Comparison of ENCODE assay signal across 8 mouse cellular contexts in the genomic region with DNA sequence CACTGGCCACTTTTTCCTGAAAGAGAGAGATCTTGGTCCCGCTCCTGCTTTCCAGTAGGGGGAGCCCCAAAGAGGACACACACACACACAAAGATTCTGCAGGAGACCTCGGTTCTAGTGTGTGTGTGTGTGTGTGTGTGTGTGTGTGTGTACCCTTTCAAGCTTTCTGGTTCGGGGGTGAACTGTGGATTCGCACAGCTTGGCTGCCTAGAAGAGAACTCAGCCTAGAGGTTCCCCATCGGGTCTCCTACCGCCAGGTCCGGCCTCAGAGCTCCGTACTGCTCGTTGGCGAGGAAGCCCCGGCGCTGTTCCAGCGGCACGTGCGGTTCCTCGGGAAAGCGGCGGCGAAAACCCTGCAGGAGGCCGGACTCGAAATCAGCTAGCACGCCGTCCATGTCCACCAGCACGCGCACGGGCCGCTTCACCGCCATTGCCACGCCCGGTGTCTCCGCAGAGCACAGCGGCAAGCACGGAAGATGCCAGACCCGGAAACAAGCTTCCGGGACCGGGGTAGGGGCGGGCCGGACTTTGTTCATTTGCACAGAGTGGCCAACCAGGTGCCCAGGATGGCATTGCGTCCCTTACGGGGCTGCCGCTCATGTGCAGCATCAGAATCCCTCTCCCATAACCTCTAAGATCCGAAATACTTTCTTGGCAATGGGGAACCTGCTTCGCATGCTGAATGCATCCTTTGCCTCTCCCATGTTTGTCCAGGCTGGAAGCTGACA. TPM values are rescaled to one million over a fixed set of nuclear protein-coding genes. Genes with fewer than 3 reads are reported as not detected.
DNase-seq lines count a peak whose midpoint lies in the region; ATAC-seq and TF ChIP-seq lines count a peak whose summit lies in the region.

Gene Nt5c, minus strand, starts transcription at position 507 of the 728 bp plus-strand sequence.

- H3K9ac ChIP-seq in lung, embryonic 16.5 days (ENCODE audit: low read length) = peak within 1 kb of the TSS; percentile 76

- peak within 1 kb of the TSS; percentile 91 for H3K27ac ChIP-seq in hindbrain, embryonic 10.5 days
- peak within 1 kb of the TSS; percentile 85 for H3K27ac ChIP-seq in lung, embryonic 16.5 days (ENCODE audit: low read length)
- H3K27ac ChIP-seq in thymus, adult 2 months (ENCODE audit: control insufficient read depth, insufficient read depth, low read length) = peak within 1 kb of the TSS; percentile 45; the same call in 1 of the 2 replicates

- H3K4me1 ChIP-seq in hindbrain, embryonic 10.5 days (replicated peaks) = peaks cover 30% of the 10 kb centered on the region
- peaks cover 11% of the 10 kb centered on the region for H3K4me1 ChIP-seq in lung, embryonic 16.5 days (replicated peaks; ENCODE audit: control insufficient read depth, insufficient read depth, low read length)
- peaks cover 14% of the 10 kb centered on the region for H3K4me1 ChIP-seq in thymus, adult 2 months (replicated peaks; ENCODE audit: control insufficient read depth, insufficient read depth, low read length)

- H3K4me3 ChIP-seq in hindbrain, embryonic 10.5 days = peak within 1 kb of the TSS; percentile 80
- H3K4me3 ChIP-seq in lung, embryonic 16.5 days (ENCODE audit: low read length) = peak within 1 kb of the TSS; percentile 82
- peak within 1 kb of the TSS; percentile 79 for H3K4me3 ChIP-seq in thymus, adult 2 months (ENCODE audit: control insufficient read depth, insufficient read depth, low read length)

- H3K9me3 ChIP-seq in hindbrain, embryonic 10.5 days = no peaks in the 10 kb centered on the region
- H3K9me3 ChIP-seq in lung, embryonic 16.5 days (ENCODE audit: control insufficient read depth, low read length) = no peaks in the 10 kb centered on the region

- peak; percentile 82 for TF ChIP-seq POLR2A in thymus, adult 2 months (IDR thresholded peaks at IDR 0.05; ENCODE audit: control insufficient read depth, extremely low read depth, insufficient read depth, low read length, poor library complexity)

- peaks cover 26% of the 10 kb centered on the region for H3K36me3 ChIP-seq in hindbrain, embryonic 10.5 days
- no peaks in the 10 kb centered on the region for H3K36me3 ChIP-seq in lung, embryonic 16.5 days (ENCODE audit: control insufficient read depth, insufficient read depth, low read length)
- peaks cover 16% of the 10 kb centered on the region for H3K36me3 ChIP-seq in thymus, adult 2 months (ENCODE audit: control insufficient read depth, insufficient read depth, low read length)

- peaks cover 7% of the 10 kb centered on the region for H3K27me3 ChIP-seq in hindbrain, embryonic 10.5 days (ENCODE audit: insufficient read depth, poor library complexity, severe bottlenecking)
- H3K27me3 ChIP-seq in lung, embryonic 16.5 days (ENCODE audit: control insufficient read depth, insufficient read depth, low read depth, low read length) = no peaks in the 10 kb centered on the region
- H3K27me3 ChIP-seq in thymus, adult 2 months (ENCODE audit: control insufficient read depth, insufficient read depth, low read length) = no peaks in the 10 kb centered on the region

- peak; percentile 89 for DNase-seq in Muller cell, postnatal 12 days (ENCODE audit: inconsistent ontology term)
- DNase-seq in cerebellum, adult 9-11 months = peak; percentile 88
- peak; percentile 78 to 85 for DNase-seq in frontal cortex, adult 2 months (ENCODE audit: extremely low spot score in 1 of 2, low spot score in 1 of 2)
- peak; percentile 85 for DNase-seq in hindbrain, embryonic 10.5 days (ENCODE audit: low spot score)
- DNase-seq in layer of hippocampus, adult 9-11 months = peak; percentile 89
- DNase-seq in ovary, adult 18-20 months (ENCODE audit: low spot score) = peak; percentile 69
- DNase-seq in thymus, adult 2 months = peak; percentile 85

- ATAC-seq in lung, embryonic 16.5 days (ENCODE audit: low read depth) = peak; percentile 92

- peak within 1 kb of the TSS; percentile 84 for H3K4me2 ChIP-seq in lung, embryonic 16.5 days (ENCODE audit: low read depth, low read length)

- TF ChIP-seq CTCF in thymus, adult 2 months (IDR thresholded peaks at IDR 0.05; ENCODE audit: borderline replicate concordance, control insufficient read depth, extremely low read depth, insufficient read depth, low read length, poor library complexity) = no peak; the same call in 1 of the 2 replicates

- under 1% methylated on average over 43 of the region's 43 CpGs for WGBS in hindbrain, embryonic 10.5 days
- WGBS in lung, embryonic 16.5 days = under 1% methylated on average over 43 of the region's 43 CpGs
- under 1% methylated on average over 43 of the region's 43 CpGs for WGBS in thymus, adult 2 months

RNA-seq across cellular contexts. Expression of gene Nt5c, which starts in this region (rescaled TPM):
- polyA plus RNA-seq in frontal cortex, adult 2 months (2012; rRNA removed) = 73.9 and 74.9 TPM in 2 replicates
- polyA plus RNA-seq in hindbrain, embryonic 10.5 days (2016; fragmentation: Nextera tagmentation; extraction: Ambion mirVana) = 93.3 and 98.0 TPM in 2 replicates
- 71.0 and 74.7 TPM in 2 replicates for polyA plus RNA-seq in lung, embryonic 16.5 days (2015; fragmentation: Nextera tagmentation; extraction: Ambion mirVana)
- 122 and 145 TPM in 2 replicates for polyA plus RNA-seq in thymus, adult 2 months (2012; rRNA removed)

Comparison
In these comparisons a context has a peak if more than half of its experiments do, and no peak if none do; other contexts are left out.
1. Peak in every context shown above with its lines: DNase-seq, ATAC-seq, H3K4me3 ChIP-seq and H3K27ac ChIP-seq.